Mouse (Mus musculus): ENCODE data around the gene Stard10.

The Stard10 gene

GRCm38 (mm10) chr7:101373082-101373481, 56.2 kb downstream of the Stard10 start:
- DNase-seq (ENCODE audit: inconsistent ontology term) = no peak

- peak; percentile 65 for DNase-seq (ENCODE audit: inconsistent ontology term)
Measured at GRCm38 (mm10) chr7:101374155-101374554, 57.3 kb downstream of the Stard10 start.

- DNase-seq (ENCODE audit: inconsistent ontology term) = no peak
Measured at GRCm38 (mm10) chr7:101376701-101377340, 59.9 kb downstream of the Stard10 start.

- peak; percentile 87 for DNase-seq (ENCODE audit: inconsistent ontology term)
Measured at GRCm38 (mm10) chr7:101377741-101378262, 60.9 kb downstream of the Stard10 start.

- no peak for DNase-seq (ENCODE audit: inconsistent ontology term)
Measured at GRCm38 (mm10) chr7:101378285-101378684, 61.4 kb downstream of the Stard10 start.

GRCm38 (mm10) chr7:101378796-101379465, 62.0 kb downstream of the Stard10 start:
- DNase-seq (ENCODE audit: inconsistent ontology term) = no peak

- no peak for DNase-seq (ENCODE audit: inconsistent ontology term)
Measured at GRCm38 (mm10) chr7:101379732-101380131, 62.8 kb downstream of the Stard10 start.

GRCm38 (mm10) chr7:101381512-101381911, 64.6 kb downstream of the Stard10 start:
- DNase-seq (ENCODE audit: inconsistent ontology term) = no peak

- peak; percentile 25 for DNase-seq (ENCODE audit: inconsistent ontology term)
Measured at GRCm38 (mm10) chr7:101382378-101382777, 65.5 kb downstream of the Stard10 start.

GRCm38 (mm10) chr7:101383756-101384155, 66.9 kb downstream of the Stard10 start:
- DNase-seq (ENCODE audit: inconsistent ontology term) = no peak

GRCm38 (mm10) chr7:101384931-101385330, 68.0 kb downstream of the Stard10 start:
- DNase-seq (ENCODE audit: inconsistent ontology term) = no peak

- peak; percentile 51 for DNase-seq (ENCODE audit: inconsistent ontology term)
Measured at GRCm38 (mm10) chr7:101385331-101385733, 68.4 kb downstream of the Stard10 start.

GRCm38 (mm10) chr7:101385866-101386452, 69.1 kb downstream of the Stard10 start:
- no peak for DNase-seq (ENCODE audit: inconsistent ontology term)

GRCm38 (mm10) chr7:101389256-101389655, 72.4 kb downstream of the Stard10 start:
- no peak for DNase-seq (ENCODE audit: inconsistent ontology term)

- DNase-seq (ENCODE audit: inconsistent ontology term) = no peak
Measured at GRCm38 (mm10) chr7:101391909-101392479, 75.1 kb downstream of the Stard10 start.

- DNase-seq (ENCODE audit: inconsistent ontology term) = no peak
Measured at GRCm38 (mm10) chr7:101393015-101393414, 76.1 kb downstream of the Stard10 start.

GRCm38 (mm10) chr7:101393694-101394504, 77.0 kb downstream of the Stard10 start:
- peak; percentile 73 for DNase-seq (ENCODE audit: inconsistent ontology term)

GRCm38 (mm10) chr7:101394569-101394968, 77.7 kb downstream of the Stard10 start:
- no peak for DNase-seq (ENCODE audit: inconsistent ontology term)

GRCm38 (mm10) chr7:101395471-101395870, 78.6 kb downstream of the Stard10 start:
- no peak for DNase-seq (ENCODE audit: inconsistent ontology term)

Measured in Muller cell, postnatal 12 days (primary cell).